Mouse (Mus musculus) liver, embryonic 14.5 days (tissue): Measurements from ENCODE around the gene Dhfr. TPM values are rescaled to one million over a fixed set of nuclear protein-coding genes. Genes with fewer than 3 reads are reported as not detected.
"Not testable (repeated sequence)": the region's sequence is repeated elsewhere in the genome, so short reads cannot be mapped to it uniquely, and the experiment has no call there.

ENCODE experiments used
- ATAC-seq: fragments of 200-750 bp; cut with Nextera tagmentation; 2 replicates; pipeline ENCODE4 v1.8.0; 2017; ENCODE audit warnings: moderate number of reproducible peaks, mild to moderate bottlenecking, moderate library complexity; ENCODE audit not compliant: insufficient read depth
- DNase-seq, 3 experiments: peaks; one replicate each; pipeline ENCODE4 v3.0.0-alpha.2; 2012 to 2013; ENCODE audit warnings: low read depth in 3 of 3, low spot score in 3 of 3
- H3K27ac ChIP-seq: fragments of 300-500 bp; sonication (generic); 2 replicates; pipeline ENCODE4 v1.5.1; 2014; ENCODE audit warnings: moderate library complexity, mild to moderate bottlenecking, control low read depth, inconsistent platforms
- H3K27me3 ChIP-seq: fragments of 300-500 bp; sonication (generic); 2 replicates; pipeline ENCODE4 v1.6.1; 2014; ENCODE audit warnings: mild to moderate bottlenecking, low read length, moderate library complexity; ENCODE audit not compliant: control insufficient read depth, insufficient read depth
- H3K36me3 ChIP-seq: fragments of 300-500 bp; sonication (generic); replicated peaks from 2 replicates; pipeline ENCODE4 v1.6.1; 2014; ENCODE audit warnings: low read depth; ENCODE audit not compliant: control insufficient read depth, insufficient read depth
- H3K4me1 ChIP-seq, 2 experiments: fragments of 200-500 bp in 1 of 2; fragments of 300-500 bp in 1 of 2; sonication (generic) in 1 of 2; replicated peaks; 2 replicates each; pipeline ENCODE4 v1.6.1; 2012 to 2014; ENCODE audit warnings: antibody characterized with exemption in 1 of 2, inconsistent platforms in 1 of 2, low read length in 1 of 2; ENCODE audit not compliant: control insufficient read depth in 2 of 2, insufficient read depth in 2 of 2
- H3K4me2 ChIP-seq: fragments of 300-500 bp; sonication (generic); 2 replicates; pipeline ENCODE4 v1.6.1; 2014; ENCODE audit warnings: low read depth, mild to moderate bottlenecking, control low read depth, moderate library complexity
- H3K4me3 ChIP-seq, 2 experiments: fragments of 200-500 bp in 1 of 2; fragments of 300-500 bp in 1 of 2; sonication (generic) in 1 of 2; 2 replicates each; pipeline ENCODE4 v1.5.1; 2012 to 2014; ENCODE audit warnings: low read depth in 2 of 2, low read length in 2 of 2, mild to moderate bottlenecking in 2 of 2, control low read depth in 1 of 2, inconsistent platforms in 1 of 2, moderate library complexity in 1 of 2; ENCODE audit not compliant: insufficient read depth in 1 of 2
- H3K9ac ChIP-seq: fragments of 300-500 bp; sonication (generic); replicated peaks from 2 replicates; pipeline ENCODE4 v1.6.1; 2014; ENCODE audit warnings: mild to moderate bottlenecking, control low read depth, moderate library complexity
- H3K9me3 ChIP-seq: fragments of 300-500 bp; sonication (generic); 2 replicates; pipeline ENCODE4 v1.6.1; 2016; ENCODE audit warnings: low read length, mixed read lengths; ENCODE audit not compliant: control insufficient read depth
- CTCF ChIP-seq: IDR thresholded peaks from 2 replicates; pipeline ENCODE4 v1.5.1; 2016; ENCODE audit warnings: antibody characterized with exemption, low read depth, control low read depth
- EP300 ChIP-seq: IDR thresholded peaks from 2 replicates; pipeline ENCODE4 v1.6.1; 2016; ENCODE audit warnings: antibody characterized with exemption, low read depth
- WGBS: fragments of 180-500 bp; shearing (Covaris S2); extraction: QIAGEN DNeasy Blood & Tissue Kit; methylation state at CpG from one replicate; pipeline ENCODE4 v1.1.7; 2014; ENCODE audit not compliant: insufficient replicate concordance; 5-methylcytosine and 5-hydroxymethylcytosine counted together
- polyA plus RNA-seq, 2 experiments: library from polyadenylated mRNA; depleted of rRNA in 1 of 2; stranded (reverse) in 1 of 2; unstranded in 1 of 2; fragments of >200 nt; fragmentation: Nextera tagmentation in 1 of 2; extraction: Ambion mirVana in 1 of 2; gene quantifications; 2 replicates each; pipeline versions ENCODE4 v1.2.1 to v1.2.3; 2012 to 2014

Dhfr gene
- polyA plus RNA-seq, 2 experiments, result 11.4 to 18.9 TPM

DNA sequence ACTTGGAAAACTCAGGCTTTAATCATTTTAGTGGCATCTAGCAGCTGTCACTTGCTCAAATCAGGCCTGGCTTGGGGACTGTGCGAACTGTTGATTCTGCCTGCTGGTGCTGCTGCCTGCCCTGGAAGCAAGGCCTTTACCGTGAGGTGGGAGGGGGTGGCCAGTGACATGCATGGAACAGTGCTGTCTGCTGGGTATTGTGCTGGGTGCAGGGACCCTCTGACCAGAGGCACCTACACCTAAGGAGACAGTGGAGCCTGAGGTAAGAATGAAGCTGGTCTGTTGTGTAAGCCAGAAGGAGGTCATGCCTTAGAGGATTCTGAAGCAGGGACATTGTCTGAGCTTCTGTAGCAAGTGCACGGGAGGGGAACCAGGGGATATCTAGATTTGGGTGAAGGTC is 16.3 kb downstream of the Dhfr start:
- DNase-seq, result no peak
- H3K4me1 ChIP-seq, result no peaks in the 10 kb centered on the region
- no peaks in the 10 kb centered on the region for H3K9me3 ChIP-seq
- H3K27ac ChIP-seq, result no peak overlapping the region
- H3K27me3 ChIP-seq, result no peaks in the 10 kb centered on the region
- no peak overlapping the region for H3K9ac ChIP-seq
- no peak overlapping the region for H3K4me3 ChIP-seq
- ATAC-seq, result no peak
- WGBS, result 91% methylated on average over 3 of the region's 3 CpGs
- no peak for TF ChIP-seq EP300
- TF ChIP-seq CTCF, result no peak
- H3K36me3 ChIP-seq, result peaks cover 25% of the 10 kb centered on the region
- H3K4me2 ChIP-seq, result no peak overlapping the region

DNA sequence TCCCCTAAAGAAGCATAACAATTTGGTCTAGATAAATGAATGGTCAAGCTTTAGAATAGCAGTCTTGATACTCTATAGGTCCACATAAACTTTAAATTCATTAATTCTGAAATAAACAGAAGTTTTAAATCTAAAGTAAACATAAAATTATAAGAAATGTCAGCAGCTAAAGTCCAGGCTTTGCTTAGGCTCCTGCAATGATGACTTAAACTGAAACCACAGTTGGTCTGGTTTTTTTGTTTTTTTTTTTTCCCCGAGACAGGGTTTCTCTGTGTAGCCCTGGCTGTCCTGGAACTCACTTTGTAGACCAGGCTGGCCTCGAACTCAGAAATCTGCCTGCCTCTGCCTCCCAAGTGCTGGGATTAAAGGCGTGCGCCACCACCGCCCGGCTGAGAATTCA is 16.9 kb downstream of the Dhfr start:
- not testable (repeated sequence) for ATAC-seq, H3K27ac ChIP-seq, DNase-seq, H3K27me3 ChIP-seq, H3K4me1 ChIP-seq, H3K9ac ChIP-seq, H3K4me3 ChIP-seq, H3K9me3 ChIP-seq, H3K4me2 ChIP-seq
- 80% methylated on average over 6 of the region's 6 CpGs for WGBS
- H3K36me3 ChIP-seq, result peaks cover 21% of the 10 kb centered on the region

DNA sequence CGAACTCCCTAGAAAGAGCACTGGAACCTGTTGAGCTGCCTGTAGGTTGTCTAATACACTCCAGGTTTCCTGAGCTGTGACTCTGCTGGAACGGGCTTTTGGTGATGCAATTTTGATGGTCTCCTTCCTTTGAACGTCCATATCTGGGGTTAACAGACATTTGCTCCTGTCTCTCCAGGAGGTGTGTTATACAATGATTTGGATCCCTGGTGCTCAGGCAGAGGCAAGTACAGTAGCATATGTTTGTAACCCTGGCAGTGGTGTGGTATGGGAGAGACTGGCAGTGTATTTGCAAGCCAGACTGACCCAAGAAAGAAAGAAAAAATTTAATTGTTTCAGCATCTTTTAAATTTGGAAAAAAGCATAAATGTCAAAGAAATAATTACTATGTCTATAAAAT is 32.8 kb downstream of the Dhfr start:
- ATAC-seq (peak; percentile 35; the same call in 1 of the 2 replicates), DNase-seq (no peak)
- Histone ChIP-seq H3K36me3 (peaks cover 8% of the 10 kb centered on the region), H3K27ac (no peak overlapping the region), H3K9ac (no peak overlapping the region), H3K27me3 (no peaks in the 10 kb centered on the region), H3K9me3 (no peaks in the 10 kb centered on the region), H3K4me1 (no peaks in the 10 kb centered on the region), H3K4me2 (no peak overlapping the region), H3K4me3 (no peak overlapping the region)
- no peak for TF ChIP-seq CTCF
- TF ChIP-seq EP300, result no peak
- WGBS, result 40% methylated on average over 3 of the region's 3 CpGs

DNA sequence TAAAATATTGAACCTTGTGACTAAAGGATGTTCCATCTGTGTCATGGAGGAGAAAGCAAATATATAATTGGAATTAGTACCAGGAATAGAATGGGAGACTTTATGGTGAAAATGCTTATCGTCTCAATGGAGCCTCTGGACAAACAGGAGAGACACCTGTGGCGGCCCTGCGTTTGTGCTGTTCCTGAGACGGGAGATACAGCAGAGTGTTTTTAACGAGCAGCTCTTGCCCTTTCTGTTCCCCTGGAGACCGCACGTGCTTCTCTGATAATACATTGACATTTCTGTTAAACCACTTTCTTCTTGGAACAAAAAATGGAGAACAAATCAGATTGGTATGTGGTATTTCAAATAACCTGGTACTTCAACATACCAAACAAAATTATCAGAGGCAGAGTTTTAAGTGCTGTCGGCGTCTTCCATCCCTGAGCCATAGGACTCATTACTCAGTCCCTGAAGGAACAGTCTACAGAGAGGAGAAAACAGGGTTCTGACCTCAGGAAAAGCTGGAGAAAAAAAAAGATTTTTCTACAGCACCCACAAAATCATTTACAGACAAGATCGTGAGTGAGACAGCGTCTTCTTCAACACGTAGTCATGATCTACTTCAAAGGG is 38.6 kb downstream of the Dhfr start:
- Histone ChIP-seq H3K4me3 (no peak overlapping the region), H3K27me3 (no peaks in the 10 kb centered on the region), H3K4me2 (no peak overlapping the region), H3K9me3 (no peaks in the 10 kb centered on the region), H3K4me1 (no peaks in the 10 kb centered on the region), H3K9ac (no peak overlapping the region), H3K36me3 (no peaks in the 10 kb centered on the region), H3K27ac (no peak overlapping the region)
- no peak for ATAC-seq
- DNase-seq, result no peak
- 69% methylated on average over 12 of the region's 12 CpGs for WGBS
- TF ChIP-seq EP300 (no peak), CTCF (no peak)

DNA sequence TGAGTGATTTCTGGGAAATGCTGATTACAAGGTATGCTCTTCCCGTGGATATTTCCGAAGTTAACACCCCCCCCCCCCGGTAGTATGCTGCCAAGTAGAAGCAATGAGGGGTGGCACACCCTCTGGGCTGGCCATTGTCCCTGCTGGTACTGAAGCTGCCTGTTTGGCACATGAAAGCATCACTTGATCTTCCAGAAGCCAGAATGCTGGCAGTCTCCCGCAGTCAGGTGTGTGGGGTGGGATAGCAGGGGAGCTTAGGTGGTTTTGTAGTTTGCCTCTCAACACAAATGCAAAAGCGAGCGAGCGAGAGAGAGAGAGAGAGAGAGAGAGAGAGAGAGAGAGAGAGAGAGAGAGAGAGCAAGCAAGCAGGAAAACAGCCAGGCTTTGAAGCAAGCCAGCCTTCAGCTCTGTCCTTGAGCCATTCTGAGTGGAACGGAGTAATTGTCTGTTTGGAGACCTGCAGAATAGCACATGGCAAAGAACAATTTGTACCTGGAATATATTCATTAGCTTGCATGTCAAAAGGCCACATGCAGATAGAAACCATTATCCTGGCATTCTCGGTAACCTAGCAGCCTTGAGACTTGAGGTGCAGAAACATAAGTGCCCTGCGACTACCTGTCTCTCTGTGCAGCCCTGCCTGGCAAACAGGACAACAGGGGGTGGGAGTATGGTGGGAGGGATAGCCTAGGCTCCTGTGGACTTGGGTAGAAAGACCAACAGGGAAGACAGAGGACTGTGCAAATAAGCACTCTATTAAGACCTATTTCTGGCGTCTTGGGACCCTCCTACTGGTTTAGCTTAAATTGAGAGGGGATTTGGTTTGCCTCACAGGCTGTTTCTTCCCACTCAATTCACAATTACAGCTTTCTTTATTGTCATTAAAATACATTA is 44.2 kb downstream of the Dhfr start:
- Histone ChIP-seq H3K9ac (no peak overlapping the region), H3K27me3 (no peaks in the 10 kb centered on the region), H3K4me3 (no peak overlapping the region), H3K4me2 (no peak overlapping the region), H3K4me1 (no peaks in the 10 kb centered on the region), H3K36me3 (no peaks in the 10 kb centered on the region), H3K27ac (no peak overlapping the region), H3K9me3 (no peaks in the 10 kb centered on the region)
- ATAC-seq (no peak), DNase-seq (no peak)
- WGBS, result 53% methylated on average over 11 of the region's 11 CpGs
- no peak for TF ChIP-seq CTCF
- no peak for TF ChIP-seq EP300
